Mouse (Mus musculus) kidney, adult 2 months (tissue): ENCODE measurements around the gene Sdk1.

Experiments
- CTCF ChIP-seq: fragments of 200-500 bp; conservative IDR thresholded peaks from 2 replicates; pipeline ENCODE4 v1.5.1; 2011; ENCODE audit warnings: low read depth, mild to moderate bottlenecking, control low read depth, low read length, moderate library complexity, mixed read lengths; ENCODE audit not compliant: insufficient read depth, insufficient read length
- POLR2A ChIP-seq: fragments of 200-500 bp; IDR thresholded peaks from one replicate; pipeline ENCODE4 v1.6.1; 2011; ENCODE audit warnings: low read depth, low read length, control low read depth

DNA sequence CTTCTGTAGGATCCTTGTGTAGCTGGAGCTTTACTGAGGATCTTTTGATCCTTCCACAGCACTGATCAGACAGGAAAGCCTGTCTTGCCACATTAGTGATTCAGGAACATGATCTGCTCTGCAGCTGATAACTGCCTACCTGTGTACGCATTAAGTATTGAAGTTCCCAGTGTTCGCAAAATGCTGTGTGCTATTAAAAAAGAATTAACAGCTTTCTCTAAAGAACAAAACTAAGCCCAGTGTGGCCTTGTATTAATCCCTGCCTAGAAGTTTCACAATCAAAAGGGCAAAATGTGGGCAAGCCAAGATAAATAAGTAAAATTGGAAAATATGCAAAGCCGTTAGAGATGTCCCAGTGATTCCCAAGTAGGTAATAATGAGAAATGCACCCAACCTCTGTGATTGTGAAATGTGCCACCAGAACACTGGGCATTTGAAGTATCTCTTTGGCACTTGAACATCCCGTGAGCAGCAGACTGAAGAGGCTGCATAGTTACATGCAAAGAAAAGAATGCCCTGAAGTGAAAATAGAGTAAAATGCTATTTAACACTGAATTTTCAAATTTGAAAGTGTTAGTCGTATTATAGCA lies 141.1 kb downstream of the Sdk1 start:
- TF ChIP-seq CTCF: no peak
- TF ChIP-seq POLR2A: no peak
